In the genomic region with DNA sequence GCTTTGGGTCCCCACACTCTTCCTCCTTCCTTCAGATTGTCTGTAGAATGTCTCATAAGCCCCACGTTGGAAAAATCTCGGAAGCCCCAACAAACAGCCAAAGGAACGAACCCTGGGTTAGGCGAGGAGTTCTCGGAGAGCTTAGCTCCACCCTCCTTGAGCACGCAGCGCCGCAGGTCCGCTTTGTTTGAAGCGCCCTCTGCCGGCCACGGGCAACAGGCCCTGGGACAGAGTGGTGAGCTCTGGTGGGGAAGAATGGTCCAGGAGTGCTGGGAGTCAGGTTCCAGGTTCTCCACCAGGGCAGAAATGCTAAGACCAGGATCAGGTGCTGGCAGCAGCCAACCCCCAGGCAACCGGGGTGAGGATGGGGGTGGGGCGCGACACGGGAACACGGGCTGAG, we compare ENCODE assay signal across 8 mouse cellular contexts. TPM values are rescaled to one million over a fixed set of nuclear protein-coding genes. Genes with fewer than 3 reads are reported as not detected.
DNase-seq lines count a peak whose midpoint lies in the region; ATAC-seq and TF ChIP-seq lines count a peak whose summit lies in the region.

No protein-coding gene starts in this region.

- no peak for TF ChIP-seq EP300 in lung, postnatal 0 days (IDR thresholded peaks at IDR 0.05)

- ATAC-seq in forebrain, postnatal 0 days, result peak; percentile 87
- ATAC-seq in hematopoietic stem cell, adult 5-6 weeks (replicated peaks in 1 of 2; ENCODE audit: insufficient read depth in 1 of 2, low FRiP score in 2 of 2, low TSS enrichment in 1 of 2, low read depth in 1 of 2, poor library complexity in 2 of 2, severe bottlenecking in 2 of 2), result peak; percentile 88 to 92
- ATAC-seq in lung, postnatal 0 days, result peak; percentile 89

- no peak overlapping the region for H3K4me3 ChIP-seq in cerebellum, adult 2 months (replicated peaks; ENCODE audit: insufficient read depth, low read depth, low read length)
- no peak overlapping the region for H3K4me3 ChIP-seq in forebrain, postnatal 0 days (ENCODE audit: low read depth, low read length)
- peak overlapping the region; percentile 19; the same call in 1 of the 2 replicates for H3K4me3 ChIP-seq in layer of hippocampus, adult 2 months
- no peak overlapping the region for H3K4me3 ChIP-seq in lung, postnatal 0 days (ENCODE audit: low read depth, low read length)

- H3K27me3 ChIP-seq in cerebellum, adult 2 months (ENCODE audit: control insufficient read depth, insufficient read depth, low read length), result no peaks in the 10 kb centered on the region
- no peaks in the 10 kb centered on the region for H3K27me3 ChIP-seq in forebrain, postnatal 0 days (ENCODE audit: insufficient read depth, low read length)
- no peaks in the 10 kb centered on the region for H3K27me3 ChIP-seq in lung, postnatal 0 days (replicated peaks; ENCODE audit: insufficient read depth, low read length)

- peak; percentile 44 for DNase-seq in MEL-GATA-1-ER (ENCODE audit: extremely low read depth, low read depth)
- DNase-seq in cerebellum, adult 2 months, result peak; percentile 76 to 83
- peak; percentile 89 for DNase-seq in forebrain, postnatal 0 days
- peak; percentile 83 to 91 for DNase-seq in layer of hippocampus, adult 2 months (ENCODE audit: low spot score in 2 of 2)
- DNase-seq in lung, postnatal 0 days (ENCODE audit: low spot score), result peak; percentile 93
- DNase-seq in ovary, postnatal 14 days (ENCODE audit: low spot score), result peak; percentile 89
- peak; percentile 84 to 86 for DNase-seq in thymus, postnatal 36 days

- H3K4me1 ChIP-seq in cerebellum, adult 2 months (ENCODE audit: control insufficient read depth, insufficient read depth, low read length), result peaks cover 10% of the 10 kb centered on the region; the same call in 1 of the 2 replicates
- H3K4me1 ChIP-seq in forebrain, postnatal 0 days (ENCODE audit: insufficient read depth), result no peaks in the 10 kb centered on the region
- no peaks in the 10 kb centered on the region for H3K4me1 ChIP-seq in lung, postnatal 0 days (ENCODE audit: insufficient read depth, low read depth, low read length)

- H3K9ac ChIP-seq in forebrain, postnatal 0 days, result 0 out of 2 replicates have a peak overlapping the region, but pooled peaks have one; percentile 22
- no peak overlapping the region for H3K9ac ChIP-seq in lung, postnatal 0 days (replicated peaks; ENCODE audit: low read depth)

- peaks cover 17% of the 10 kb centered on the region for H3K36me3 ChIP-seq in forebrain, postnatal 0 days (ENCODE audit: insufficient read depth)
- H3K36me3 ChIP-seq in lung, postnatal 0 days (ENCODE audit: insufficient read depth, low read length), result no peaks in the 10 kb centered on the region; the same call in 1 of the 2 replicates

- H3K9me3 ChIP-seq in forebrain, postnatal 0 days (ENCODE audit: low read length), result no peaks in the 10 kb centered on the region
- no peaks in the 10 kb centered on the region for H3K9me3 ChIP-seq in lung, postnatal 0 days (ENCODE audit: low read length)

- 3% methylated on average over 17 of the region's 17 CpGs for WGBS in cerebellum, adult 2 months
- 4% methylated on average over 17 of the region's 17 CpGs for WGBS in forebrain, postnatal 0 days
- under 1% methylated on average over 17 of the region's 17 CpGs for WGBS in lung, postnatal 0 days

- peak; percentile 82 for TF ChIP-seq CTCF in cerebellum, adult 2 months (IDR thresholded peaks at IDR 0.05; ENCODE audit: borderline replicate concordance, insufficient read depth, low read depth, low read length)
- peak; percentile 92 for TF ChIP-seq CTCF in forebrain, postnatal 0 days (IDR thresholded peaks at IDR 0.05; ENCODE audit: low read depth)
- TF ChIP-seq CTCF in layer of hippocampus, adult 2 months (conservative IDR thresholded peaks at IDR 0.05), result peak; percentile 97
- peak; percentile 99 for TF ChIP-seq CTCF in lung, postnatal 0 days (IDR thresholded peaks at IDR 0.05)

- peak overlapping the region; percentile 39 for H3K4me2 ChIP-seq in forebrain, postnatal 0 days (ENCODE audit: low read depth)
- no peak overlapping the region; the same call in 1 of the 2 replicates for H3K4me2 ChIP-seq in lung, postnatal 0 days (replicated peaks; ENCODE audit: low read depth, low read length)

- no peak for TF ChIP-seq POLR2A in cerebellum, adult 2 months (IDR thresholded peaks at IDR 0.05; ENCODE audit: borderline replicate concordance, insufficient read depth, low read length)

- no peak overlapping the region for H3K27ac ChIP-seq in cerebellum, adult 2 months (ENCODE audit: insufficient read depth, low read length)
- no peak overlapping the region for H3K27ac ChIP-seq in forebrain, postnatal 0 days (ENCODE audit: low read depth, low read length)
- H3K27ac ChIP-seq in layer of hippocampus, adult 2 months, result no peak overlapping the region
- no peak overlapping the region for H3K27ac ChIP-seq in lung, postnatal 0 days (ENCODE audit: low read length)

RNA-seq across cellular contexts. Expression of a gene that starts 30.0 kb away (rescaled TPM):
- polyA plus RNA-seq in cerebellum, adult 2 months (2012; rRNA removed), result 24.1 and 32.5 TPM in 2 replicates
- total RNA-seq in forebrain, postnatal 0 days (2014; rRNA removed), result 9.5 and 17.5 TPM in 2 replicates
- 0.99 and 1.3 TPM in 2 replicates for polyA plus RNA-seq in forebrain, postnatal 0 days (2015; fragmentation: Nextera tagmentation; extraction: Ambion mirVana)
- total RNA-seq in hematopoietic stem cell, adult 5-6 weeks (2017), result 27.1 and 33.8 TPM in 2 replicates
- under 1 TPM; 0.49 to 0.83 TPM for total RNA-seq in layer of hippocampus, adult 2 months (2021)
- polyA plus RNA-seq in lung, postnatal 0 days (2015; fragmentation: Nextera tagmentation; extraction: Ambion mirVana), result 8.3 and 9.3 TPM in 2 replicates

RNA-seq across cellular contexts. Expression of a gene that starts 59.9 kb away (rescaled TPM):
- 52.4 and 55.4 TPM in 2 replicates for polyA plus RNA-seq in cerebellum, adult 2 months (2012; rRNA removed)
- total RNA-seq in forebrain, postnatal 0 days (2014; rRNA removed), result 108 and 109 TPM in 2 replicates
- 45.7 and 56.4 TPM in 2 replicates for polyA plus RNA-seq in forebrain, postnatal 0 days (2015; fragmentation: Nextera tagmentation; extraction: Ambion mirVana)
- 7.0 and 7.1 TPM in 2 replicates for total RNA-seq in hematopoietic stem cell, adult 5-6 weeks (2017)
- total RNA-seq in layer of hippocampus, adult 2 months (2021), result 10 to 100 TPM; 52.1 to 53.3 TPM
- 10.2 and 14.3 TPM in 2 replicates for polyA plus RNA-seq in lung, postnatal 0 days (2015; fragmentation: Nextera tagmentation; extraction: Ambion mirVana)
